Mouse (Mus musculus) heart, adult 2 months (tissue): Measurements from ENCODE around the gene Prdm16.

Source experiments
- CTCF ChIP-seq: fragments of 200-600 bp; IDR thresholded peaks from 2 replicates; pipeline ENCODE4 v1.8.1; 2022; ENCODE audit warnings: antibody characterized with exemption, mild to moderate bottlenecking, moderate library complexity
- EP300 ChIP-seq: fragments of 200-500 bp; IDR thresholded peaks from 2 replicates; pipeline ENCODE4 v1.6.1; 2011; ENCODE audit warnings: low read depth, low read length, control low read depth; ENCODE audit not compliant: insufficient read depth
- POLR2A ChIP-seq: fragments of 200-500 bp; IDR thresholded peaks from 2 replicates; pipeline ENCODE4 v1.6.1; 2011; ENCODE audit warnings: mild to moderate bottlenecking, low read depth, low read length, control low read depth; ENCODE audit not compliant: insufficient read depth

- TF ChIP-seq CTCF: no peak
- no peak for TF ChIP-seq POLR2A
- no peak for TF ChIP-seq EP300
Observed at GRCm38 (mm10) chr4:154513664-154514063, 123.0 kb downstream of the Prdm16 start.
